Mouse (Mus musculus): Measurements from ENCODE around the gene Slc41a1. TPM values are rescaled to one million over a fixed set of nuclear protein-coding genes. Genes with fewer than 3 reads are reported as not detected.
"Not testable (repeated sequence)": the region's sequence is repeated elsewhere in the genome, so short reads cannot be mapped to it uniquely, and the experiment has no call there.

Gene Slc41a1
- polyA plus RNA-seq, 1 experiment = 14.4 TPM

DNA sequence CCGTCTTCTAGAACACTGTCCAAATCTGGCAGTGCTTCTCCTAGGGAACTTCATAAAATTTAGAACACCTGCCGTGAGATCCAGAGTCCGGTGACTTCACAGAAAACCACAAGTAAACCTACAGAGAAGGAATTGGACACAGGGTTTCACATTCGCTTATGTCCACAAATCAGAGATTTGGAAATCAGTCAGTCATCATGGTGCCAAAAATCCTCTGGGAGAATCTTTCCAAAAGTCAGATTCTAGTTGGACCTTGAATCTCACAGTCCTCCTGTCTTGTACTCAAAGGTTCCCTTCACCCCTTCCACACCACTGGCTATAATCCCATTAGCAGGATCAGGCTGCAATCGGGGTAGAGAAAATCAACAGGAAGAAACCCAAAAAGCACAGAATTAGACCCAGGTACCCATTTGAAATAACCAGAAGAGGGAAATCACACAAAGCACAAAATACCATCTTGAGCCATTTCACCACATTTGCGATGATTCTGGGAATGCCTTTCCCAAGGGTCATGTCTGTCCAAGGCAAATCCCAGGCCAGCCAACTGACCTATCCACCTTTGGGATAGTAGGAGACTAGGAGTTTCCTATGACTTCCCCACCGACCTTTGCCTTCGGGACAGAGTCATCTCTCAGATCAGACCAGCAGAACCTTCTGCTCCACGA, 14.5 kb upstream of the Slc41a1 start:
- Histone ChIP-seq H3K36me3 (ENCODE audit: control insufficient read depth, insufficient read depth, low read length, poor library complexity, severe bottlenecking) (no peaks in the 10 kb centered on the region), H3K4me1 (ENCODE audit: control insufficient read depth, insufficient read depth, low read length) (no peaks in the 10 kb centered on the region), H3K9ac (ENCODE audit: low read depth, poor library complexity, severe bottlenecking) (no peak overlapping the region), H3K27ac (ENCODE audit: insufficient read depth, low read length) (no peak overlapping the region), H3K9me3 (replicated peaks; ENCODE audit: control insufficient read depth, insufficient read depth, low read length, poor library complexity, severe bottlenecking) (no peaks in the 10 kb centered on the region), H3K4me3 (ENCODE audit: low read depth, low read length) (no peak overlapping the region), H3K27me3 (ENCODE audit: control insufficient read depth, insufficient read depth, low read length, poor library complexity, severe bottlenecking) (no peaks in the 10 kb centered on the region)
- no peak for TF ChIP-seq POLR2A (IDR thresholded peaks at IDR 0.05; ENCODE audit: insufficient read depth, low read length)
- TF ChIP-seq CTCF (IDR thresholded peaks at IDR 0.05; ENCODE audit: low read depth, low read length) = no peak
- TF ChIP-seq EP300 (IDR thresholded peaks at IDR 0.05; ENCODE audit: insufficient read depth, low read depth, low read length) = no peak

GRCm38 (mm10) chr1:131813731-131814130, 13.6 kb upstream of the Slc41a1 start:
- Histone ChIP-seq H3K9me3 (replicated peaks; ENCODE audit: control insufficient read depth, insufficient read depth, low read length, poor library complexity, severe bottlenecking) (no peaks in the 10 kb centered on the region), H3K9ac (ENCODE audit: low read depth, poor library complexity, severe bottlenecking) (no peak overlapping the region), H3K36me3 (ENCODE audit: control insufficient read depth, insufficient read depth, low read length, poor library complexity, severe bottlenecking) (no peaks in the 10 kb centered on the region), H3K4me1 (ENCODE audit: control insufficient read depth, insufficient read depth, low read length) (peaks cover 2% of the 10 kb centered on the region), H3K4me3 (ENCODE audit: low read depth, low read length) (no peak overlapping the region), H3K27me3 (ENCODE audit: control insufficient read depth, insufficient read depth, low read length, poor library complexity, severe bottlenecking) (no peaks in the 10 kb centered on the region), H3K27ac (ENCODE audit: insufficient read depth, low read length) (no peak overlapping the region)
- no peak for TF ChIP-seq EP300 (IDR thresholded peaks at IDR 0.05; ENCODE audit: insufficient read depth, low read depth, low read length)

DNA sequence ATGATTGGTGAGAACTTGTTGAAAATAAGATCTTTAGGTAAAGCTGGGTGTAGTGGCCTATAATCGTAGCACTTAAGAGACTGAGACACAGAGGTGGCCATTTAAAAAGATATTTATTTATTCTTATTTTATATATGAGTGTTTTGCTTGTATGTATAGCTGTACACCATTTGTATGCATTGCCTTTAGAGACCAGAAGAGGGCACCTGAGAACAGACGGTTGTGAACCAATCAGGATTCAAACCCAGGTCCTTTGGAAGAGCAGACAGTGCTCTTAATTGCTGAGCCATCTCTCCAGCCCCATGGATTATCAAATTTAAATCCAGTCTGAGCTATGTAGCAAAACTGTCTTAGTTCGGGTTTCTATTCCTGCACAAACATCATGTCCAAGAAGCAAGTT, 13.1 kb upstream of the Slc41a1 start:
- Histone ChIP-seq H3K9ac (ENCODE audit: low read depth, poor library complexity, severe bottlenecking) (no peak overlapping the region), H3K4me1 (ENCODE audit: control insufficient read depth, insufficient read depth, low read length) (peaks cover 2% of the 10 kb centered on the region), H3K9me3 (replicated peaks; ENCODE audit: control insufficient read depth, insufficient read depth, low read length, poor library complexity, severe bottlenecking) (no peaks in the 10 kb centered on the region), H3K27ac (ENCODE audit: insufficient read depth, low read length) (no peak overlapping the region), H3K27me3 (ENCODE audit: control insufficient read depth, insufficient read depth, low read length, poor library complexity, severe bottlenecking) (no peaks in the 10 kb centered on the region), H3K36me3 (ENCODE audit: control insufficient read depth, insufficient read depth, low read length, poor library complexity, severe bottlenecking) (no peaks in the 10 kb centered on the region), H3K4me3 (ENCODE audit: low read depth, low read length) (no peak overlapping the region)
- TF ChIP-seq POLR2A (IDR thresholded peaks at IDR 0.05; ENCODE audit: insufficient read depth, low read length) = no peak
- TF ChIP-seq EP300 (IDR thresholded peaks at IDR 0.05; ENCODE audit: insufficient read depth, low read depth, low read length) = no peak
- no peak for TF ChIP-seq CTCF (IDR thresholded peaks at IDR 0.05; ENCODE audit: low read depth, low read length)

GRCm38 (mm10) chr1:131816886-131817285, 10.4 kb upstream of the Slc41a1 start:
- no peaks in the 10 kb centered on the region for H3K27me3 ChIP-seq (ENCODE audit: control insufficient read depth, insufficient read depth, low read length, poor library complexity, severe bottlenecking)
- H3K4me1 ChIP-seq (ENCODE audit: control insufficient read depth, insufficient read depth, low read length) = peaks cover 2% of the 10 kb centered on the region
- TF ChIP-seq POLR2A (IDR thresholded peaks at IDR 0.05; ENCODE audit: insufficient read depth, low read length) = no peak
- TF ChIP-seq CTCF (IDR thresholded peaks at IDR 0.05; ENCODE audit: low read depth, low read length) = no peak
- no peak for TF ChIP-seq EP300 (IDR thresholded peaks at IDR 0.05; ENCODE audit: insufficient read depth, low read depth, low read length)
- H3K9me3 ChIP-seq (replicated peaks; ENCODE audit: control insufficient read depth, insufficient read depth, low read length, poor library complexity, severe bottlenecking) = no peaks in the 10 kb centered on the region
- H3K36me3 ChIP-seq (ENCODE audit: control insufficient read depth, insufficient read depth, low read length, poor library complexity, severe bottlenecking) = no peaks in the 10 kb centered on the region
- no peak overlapping the region for H3K4me3 ChIP-seq (ENCODE audit: low read depth, low read length)
- no peak overlapping the region for H3K9ac ChIP-seq (ENCODE audit: low read depth, poor library complexity, severe bottlenecking)
- H3K27ac ChIP-seq (ENCODE audit: insufficient read depth, low read length) = no peak overlapping the region

- not testable (repeated sequence) for H3K27me3 ChIP-seq (ENCODE audit: control insufficient read depth, insufficient read depth, low read length, poor library complexity, severe bottlenecking); H3K9me3 ChIP-seq (replicated peaks; ENCODE audit: control insufficient read depth, insufficient read depth, low read length, poor library complexity, severe bottlenecking); H3K9ac ChIP-seq (ENCODE audit: low read depth, poor library complexity, severe bottlenecking); H3K4me3 ChIP-seq (ENCODE audit: low read depth, low read length); H3K36me3 ChIP-seq (ENCODE audit: control insufficient read depth, insufficient read depth, low read length, poor library complexity, severe bottlenecking); H3K4me1 ChIP-seq (ENCODE audit: control insufficient read depth, insufficient read depth, low read length)
- 0 out of 2 replicates have a peak overlapping the region, but pooled peaks have one; percentile 26 for H3K27ac ChIP-seq (ENCODE audit: insufficient read depth, low read length)
These were observed 6.9 kb upstream of the Slc41a1 start for GRCm38 (mm10) chr1:131820353-131820752.

DNA sequence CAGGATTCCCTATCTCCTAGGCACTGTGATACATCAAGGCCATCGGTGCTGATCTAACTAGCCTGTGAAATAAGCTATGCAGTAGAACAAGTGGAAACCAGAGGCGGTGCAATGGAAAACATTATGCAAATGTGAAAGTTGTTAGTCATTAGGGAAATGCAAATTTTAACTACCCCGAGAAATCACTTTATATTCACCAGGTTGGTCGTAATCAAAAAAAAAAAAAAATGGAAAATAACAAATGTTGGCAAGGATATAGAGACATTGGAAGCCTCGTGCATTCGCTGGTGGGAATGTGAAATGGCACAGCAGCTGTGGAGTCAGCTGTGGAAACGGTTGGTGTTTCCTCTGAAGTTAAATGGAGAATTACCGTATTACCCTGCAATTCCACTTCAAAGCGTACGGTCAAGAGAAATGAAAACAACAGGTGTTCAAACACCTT, 6.4 kb upstream of the Slc41a1 start:
- H3K27me3 ChIP-seq (ENCODE audit: control insufficient read depth, insufficient read depth, low read length, poor library complexity, severe bottlenecking) = no peaks in the 10 kb centered on the region
- no peak for TF ChIP-seq CTCF (IDR thresholded peaks at IDR 0.05; ENCODE audit: low read depth, low read length)
- no peak for TF ChIP-seq POLR2A (IDR thresholded peaks at IDR 0.05; ENCODE audit: insufficient read depth, low read length)
- TF ChIP-seq EP300 (IDR thresholded peaks at IDR 0.05; ENCODE audit: insufficient read depth, low read depth, low read length) = no peak
- no peak overlapping the region for H3K27ac ChIP-seq (ENCODE audit: insufficient read depth, low read length)
- H3K9me3 ChIP-seq (replicated peaks; ENCODE audit: control insufficient read depth, insufficient read depth, low read length, poor library complexity, severe bottlenecking) = no peaks in the 10 kb centered on the region
- H3K4me3 ChIP-seq (ENCODE audit: low read depth, low read length) = no peak overlapping the region
- H3K4me1 ChIP-seq (ENCODE audit: control insufficient read depth, insufficient read depth, low read length) = peaks cover 2% of the 10 kb centered on the region
- H3K9ac ChIP-seq (ENCODE audit: low read depth, poor library complexity, severe bottlenecking) = no peak overlapping the region
- H3K36me3 ChIP-seq (ENCODE audit: control insufficient read depth, insufficient read depth, low read length, poor library complexity, severe bottlenecking) = no peaks in the 10 kb centered on the region
